Mouse (Mus musculus) hindbrain, postnatal 0 days (tissue): ENCODE measurements around the gene Foxp1. TPM values are rescaled to one million over a fixed set of nuclear protein-coding genes. Genes with fewer than 3 reads are reported as not detected.

ENCODE experiments used
- ATAC-seq: fragments of 200-750 bp; cut with Nextera tagmentation; 2 replicates; pipeline ENCODE4 v1.8.0; 2017; ENCODE audit warnings: mild to moderate bottlenecking, moderate TSS enrichment, moderate library complexity
- DNase-seq: peaks from one replicate; pipeline ENCODE4 v3.0.0-alpha.2; 2015; ENCODE audit warnings: low spot score
- H3K27ac ChIP-seq: fragments of 300-500 bp; sonication (generic); 2 replicates; pipeline ENCODE4 v1.5.1; 2014; ENCODE audit warnings: mild to moderate bottlenecking
- H3K27me3 ChIP-seq: fragments of 300-500 bp; sonication (generic); 2 replicates; pipeline ENCODE4 v1.6.1; 2014; ENCODE audit warnings: low read length, mixed read lengths; ENCODE audit not compliant: insufficient read depth
- H3K36me3 ChIP-seq: fragments of 300-500 bp; sonication (generic); 2 replicates; pipeline ENCODE4 v1.6.1; 2014; ENCODE audit warnings: low read length, mixed read lengths; ENCODE audit not compliant: insufficient read depth
- H3K4me1 ChIP-seq: fragments of 300-500 bp; sonication (generic); 2 replicates; pipeline ENCODE4 v1.6.1; 2014; ENCODE audit warnings: antibody characterized with exemption, low read length, mixed read lengths; ENCODE audit not compliant: insufficient read depth
- H3K4me2 ChIP-seq: fragments of 300-500 bp; sonication (generic); 2 replicates; pipeline ENCODE4 v1.6.1; 2014; ENCODE audit warnings: low read depth, mild to moderate bottlenecking, low read length, moderate library complexity, mixed read lengths
- H3K4me3 ChIP-seq: fragments of 300-500 bp; sonication (generic); 2 replicates; pipeline ENCODE4 v1.5.1; 2014; ENCODE audit warnings: low read length
- H3K9ac ChIP-seq: fragments of 300-500 bp; sonication (generic); replicated peaks from 2 replicates; pipeline ENCODE4 v1.6.1; 2014; ENCODE audit warnings: mild to moderate bottlenecking, low read length, moderate library complexity, mixed read lengths
- H3K9me3 ChIP-seq: fragments of 300-500 bp; sonication (generic); 2 replicates; pipeline ENCODE4 v1.6.1; 2016; ENCODE audit warnings: low read length, mixed read lengths
- CTCF ChIP-seq: IDR thresholded peaks from 2 replicates; pipeline ENCODE4 v1.5.1; 2016; ENCODE audit warnings: antibody characterized with exemption, control low read depth, low read depth
- WGBS: fragments of 180-500 bp; shearing (Covaris S2); extraction: QIAGEN DNeasy Blood & Tissue Kit; methylation state at CpG from one replicate; pipeline ENCODE4 v1.1.7; 2014; 5-methylcytosine and 5-hydroxymethylcytosine counted together
- microRNA-seq, 2 experiments: library from miRNA; unstranded; fragments of <30 nt; microRNA quantifications; one replicate each; pipeline ENCODE4; 2016
- polyA plus RNA-seq: library from polyadenylated mRNA; unstranded; fragments of >200 nt; fragmentation: Nextera tagmentation; extraction: Ambion mirVana; gene quantifications from 2 replicates; pipeline ENCODE4 v1.2.1, GENCODE M21; 2015
- total RNA-seq: library from RNA; depleted of rRNA; stranded (reverse); fragments of >200 nt; gene quantifications from 2 replicates; pipeline ENCODE4 v1.2.3, GENCODE M21; 2014; rRNA removed

Foxp1 gene
- total and polyA plus RNA-seq, 2 experiments from 2014 or later, result 53.6 to 54.8 TPM

DNA sequence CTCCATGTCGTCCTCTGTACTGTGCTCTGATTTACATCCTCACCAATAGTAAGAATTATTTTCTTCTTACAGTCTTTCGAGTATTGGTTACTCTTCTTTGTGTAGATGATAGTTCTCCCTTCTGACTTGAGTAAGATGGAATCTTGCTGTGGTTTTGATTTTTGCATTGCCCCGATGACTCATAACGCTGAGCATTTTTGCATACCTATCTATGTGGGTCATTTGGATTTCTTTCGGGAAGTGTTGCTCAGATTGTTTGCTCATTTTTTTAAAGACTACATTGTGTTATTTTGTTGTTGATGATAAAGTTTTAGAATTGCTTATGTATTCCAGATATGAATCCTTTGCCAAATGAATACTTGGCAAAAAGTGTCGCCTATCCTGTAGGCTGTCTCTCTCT, 621.3 kb downstream of the Foxp1 start:
- Histone ChIP-seq H3K36me3 (no peaks in the 10 kb centered on the region), H3K27ac (no peak overlapping the region), H3K27me3 (no peaks in the 10 kb centered on the region), H3K9me3 (no peaks in the 10 kb centered on the region), H3K4me1 (no peaks in the 10 kb centered on the region), H3K9ac (no peak overlapping the region), H3K4me3 (no peak overlapping the region), H3K4me2 (no peak overlapping the region)
- TF ChIP-seq CTCF, result no peak
- WGBS, result 93% methylated on average over 6 of the region's 6 CpGs
- no peak for ATAC-seq
- DNase-seq, result no peak

DNA sequence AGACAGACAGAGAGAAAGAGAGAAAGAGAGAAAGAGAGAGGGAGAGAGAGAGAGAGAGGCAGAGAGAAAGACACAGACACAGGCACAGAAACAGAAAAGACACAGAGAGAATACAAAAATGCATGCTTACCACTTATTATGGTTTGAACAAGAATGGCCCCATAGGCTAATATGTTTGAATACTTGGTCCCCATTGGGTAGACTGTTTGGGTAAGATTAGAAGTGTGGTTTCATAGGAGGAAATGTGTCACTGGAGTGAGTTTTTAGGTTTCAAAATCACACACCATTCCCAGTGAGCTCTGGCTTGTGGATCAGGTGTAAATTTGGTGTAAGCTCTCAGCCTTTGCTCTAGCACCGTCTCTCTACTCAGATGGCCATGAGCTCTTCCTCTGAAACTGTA, 644.3 kb downstream of the Foxp1 start:
- Histone ChIP-seq H3K27me3 (no peaks in the 10 kb centered on the region), H3K4me3 (no peak overlapping the region), H3K4me2 (no peak overlapping the region), H3K4me1 (no peaks in the 10 kb centered on the region), H3K9me3 (no peaks in the 10 kb centered on the region), H3K27ac (no peak overlapping the region), H3K9ac (no peak overlapping the region), H3K36me3 (no peaks in the 10 kb centered on the region)
- ATAC-seq (no peak), DNase-seq (no peak)
- WGBS, result 77% methylated on average over 1 of the region's 1 CpGs
- TF ChIP-seq CTCF, result no peak

DNA sequence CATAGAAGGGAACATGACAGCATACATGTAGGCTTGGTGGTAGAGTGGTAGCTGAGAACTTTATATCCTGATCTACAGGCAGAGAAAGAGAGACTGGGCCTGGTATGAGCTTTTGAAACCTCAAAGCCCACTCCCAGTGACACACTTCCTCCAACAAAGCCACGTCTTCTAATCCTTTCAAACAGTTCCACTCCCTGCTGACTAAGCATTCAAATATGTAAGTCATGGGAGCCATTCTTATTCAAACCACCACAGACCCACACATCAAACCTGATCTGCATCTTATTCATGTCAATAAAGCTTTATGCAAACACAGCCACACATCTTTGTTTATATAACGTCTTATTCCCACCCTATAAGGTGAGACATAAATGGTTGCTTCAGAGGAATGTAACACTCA, 646.1 kb downstream of the Foxp1 start:
- 62% methylated on average over 2 of the region's 2 CpGs for WGBS
- Histone ChIP-seq H3K9me3 (no peaks in the 10 kb centered on the region), H3K4me1 (no peaks in the 10 kb centered on the region), H3K4me3 (no peak overlapping the region), H3K27ac (no peak overlapping the region), H3K27me3 (no peaks in the 10 kb centered on the region), H3K36me3 (no peaks in the 10 kb centered on the region), H3K9ac (no peak overlapping the region), H3K4me2 (no peak overlapping the region)
- ATAC-seq, result no peak
- no peak for TF ChIP-seq CTCF
- DNase-seq, result no peak

Small RNAs within 50 kb of the gene (microRNA-seq; reads per million reads assigned to microRNA genes)
- 0 reads per million in 2 experiments for gene Gm22328
- gene Gm49348, result 0 reads per million in 2 experiments

Other genes starting within 250 kb of the Foxp1 start
- gene Eif4e3, start 144.1 kb upstream of the Foxp1 start, total RNA-seq, result 6.5 and 6.7 TPM in 2 replicates
- 6.5 and 6.6 TPM in 2 replicates for gene Eif4e3, start 144.1 kb upstream of the Foxp1 start, polyA plus RNA-seq
- 2.9 and 3.6 TPM in 2 replicates for gene Gm20696, start 144.1 kb upstream of the Foxp1 start, total RNA-seq
- 2.3 and 2.5 TPM in 2 replicates for gene Gm20696, start 144.1 kb upstream of the Foxp1 start, polyA plus RNA-seq
- 71.2 and 101 TPM in 2 replicates for gene Gpr27, start 170.0 kb upstream of the Foxp1 start, total RNA-seq
- gene Gpr27, start 170.0 kb upstream of the Foxp1 start, polyA plus RNA-seq, result 18.8 and 19.8 TPM in 2 replicates
- gene Prok2, start 203.7 kb upstream of the Foxp1 start, total RNA-seq, result 0.11 TPM in 1 of 2 replicates, not detected in the other
- 0.41 and 0.44 TPM in 2 replicates for gene Prok2, start 203.7 kb upstream of the Foxp1 start, polyA plus RNA-seq